Mouse (Mus musculus) cortical plate, adult 2 months (tissue): ENCODE measurements around the gene Pea15a.

ENCODE experiments used
- CTCF ChIP-seq: fragments of 200-500 bp; IDR thresholded peaks from 2 replicates; pipeline ENCODE4 v1.5.1; 2011; ENCODE audit warnings: mild to moderate bottlenecking, control low read depth, low read length; ENCODE audit not compliant: insufficient read depth; ENCODE audit errors: extremely low read depth
- POLR2A ChIP-seq: fragments of 200-500 bp; IDR thresholded peaks from 2 replicates; pipeline ENCODE4 v1.6.1; 2011; ENCODE audit warnings: mild to moderate bottlenecking, low read length, control low read depth; ENCODE audit not compliant: insufficient read depth; ENCODE audit errors: extremely low read depth

DNA sequence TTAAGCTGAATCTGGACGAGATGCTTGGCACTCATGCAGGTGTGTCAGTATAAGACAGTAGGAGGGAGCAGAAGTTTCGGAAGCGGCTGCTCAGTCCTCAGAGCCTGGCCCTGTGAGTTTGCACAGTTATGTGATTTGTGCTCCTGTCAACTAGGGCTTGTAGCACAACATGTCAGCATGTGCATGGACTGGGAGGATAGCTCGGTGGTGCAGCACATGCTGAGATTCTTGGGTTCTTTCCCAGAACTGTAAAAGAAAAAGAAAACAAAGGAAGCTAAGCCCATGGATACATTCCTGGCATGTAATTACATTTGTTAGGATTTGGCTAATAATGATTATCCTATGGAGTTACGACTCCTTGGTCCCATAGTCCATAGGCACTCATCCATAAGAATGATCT, 33.4 kb downstream of the Pea15a start:
- no peak for TF ChIP-seq POLR2A
- no peak for TF ChIP-seq CTCF
